ENCODE assay signal across 8 mouse cellular contexts in the genomic region with DNA sequence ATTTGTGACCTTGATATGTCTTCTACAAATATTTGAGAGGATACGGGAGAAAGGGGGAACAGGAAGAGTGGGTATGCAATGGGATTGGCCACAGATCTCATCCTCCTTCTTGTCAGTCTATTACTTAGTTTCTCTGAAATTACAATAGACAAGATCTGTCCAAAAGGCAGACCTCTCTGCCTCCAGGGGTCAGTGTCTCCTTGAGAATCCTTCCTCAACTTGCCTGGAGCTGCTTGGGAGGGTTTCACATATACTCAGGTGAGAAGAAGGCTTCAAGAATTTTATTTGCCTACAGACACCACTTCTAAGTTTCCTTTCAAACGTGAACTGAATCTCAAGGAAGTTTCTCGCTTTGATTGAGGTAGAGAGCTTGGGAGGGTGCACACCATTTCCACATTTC.
DNase-seq lines count a peak whose midpoint lies in the region; ATAC-seq and TF ChIP-seq lines count a peak whose summit lies in the region.
"Had no signal": no experiment of that assay in that cellular context is flagged by ENCODE, and none has a peak within 500 bp of the region (broad histone marks: within the 10 kb centered on the region; RNA-seq: fewer than 3 reads in every experiment).

No protein-coding gene starts in this region.

- no peak for ATAC-seq in intestine, postnatal 0 days
- ATAC-seq in intestine, embryonic 15.5 days: no peak
- ATAC-seq in embryonic facial prominence, embryonic 14.5 days (ENCODE audit: low read depth): no peak

- no peak overlapping the region for H3K4me2 ChIP-seq in intestine, postnatal 0 days (replicated peaks; ENCODE audit: low read depth)
- H3K4me2 ChIP-seq in intestine, embryonic 15.5 days (replicated peaks): no peak overlapping the region
- no peak overlapping the region for H3K4me2 ChIP-seq in embryonic facial prominence, embryonic 14.5 days (ENCODE audit: low read depth, low read length)
- H3K4me2 ChIP-seq: embryonic facial prominence, embryonic 12.5 days had no signal

- no peaks in the 10 kb centered on the region for H3K9me3 ChIP-seq in intestine, postnatal 0 days (ENCODE audit: control insufficient read depth)
- no peaks in the 10 kb centered on the region for H3K9me3 ChIP-seq in intestine, embryonic 15.5 days
- no peaks in the 10 kb centered on the region for H3K9me3 ChIP-seq in embryonic facial prominence, embryonic 14.5 days (ENCODE audit: control insufficient read depth, low read length)
- H3K9me3 ChIP-seq: embryonic facial prominence, embryonic 12.5 days had no signal

- H3K36me3 ChIP-seq in intestine, postnatal 0 days (ENCODE audit: control insufficient read depth, insufficient read depth): no peaks in the 10 kb centered on the region
- no peaks in the 10 kb centered on the region for H3K36me3 ChIP-seq in intestine, embryonic 15.5 days
- no peaks in the 10 kb centered on the region for H3K36me3 ChIP-seq in embryonic facial prominence, embryonic 14.5 days (ENCODE audit: control insufficient read depth, insufficient read depth, low read length)
- H3K36me3 ChIP-seq: embryonic facial prominence, embryonic 12.5 days had no signal

- no peaks in the 10 kb centered on the region for H3K27me3 ChIP-seq in intestine, postnatal 0 days (replicated peaks; ENCODE audit: control insufficient read depth, insufficient read depth, low read length)
- H3K27me3 ChIP-seq in intestine, embryonic 15.5 days (replicated peaks): no peaks in the 10 kb centered on the region
- H3K27me3 ChIP-seq in embryonic facial prominence, embryonic 14.5 days (replicated peaks; ENCODE audit: control insufficient read depth, insufficient read depth, low read length): no peaks in the 10 kb centered on the region
- H3K27me3 ChIP-seq: embryonic facial prominence, embryonic 12.5 days had no signal

- no peak overlapping the region for H3K9ac ChIP-seq in intestine, postnatal 0 days (ENCODE audit: low read depth, low read length)
- no peak overlapping the region for H3K9ac ChIP-seq in intestine, embryonic 15.5 days
- H3K9ac ChIP-seq in embryonic facial prominence, embryonic 14.5 days (ENCODE audit: low read depth, low read length): no peak overlapping the region
- H3K9ac ChIP-seq: embryonic facial prominence, embryonic 12.5 days had no signal

- H3K4me1 ChIP-seq in intestine, postnatal 0 days (replicated peaks; ENCODE audit: control insufficient read depth, insufficient read depth, low read length): no peaks in the 10 kb centered on the region
- H3K4me1 ChIP-seq in intestine, embryonic 15.5 days (replicated peaks): no peaks in the 10 kb centered on the region
- H3K4me1 ChIP-seq in embryonic facial prominence, embryonic 14.5 days (ENCODE audit: control insufficient read depth, insufficient read depth, low read length): no peaks in the 10 kb centered on the region
- H3K4me1 ChIP-seq: embryonic facial prominence, embryonic 12.5 days had no signal

- no peak overlapping the region for H3K4me3 ChIP-seq in intestine, postnatal 0 days (ENCODE audit: low read depth, low read length)
- H3K4me3 ChIP-seq in intestine, embryonic 15.5 days (replicated peaks): no peak overlapping the region
- H3K4me3 ChIP-seq in embryonic facial prominence, embryonic 14.5 days (ENCODE audit: low read depth, low read length): no peak overlapping the region
- H3K4me3 ChIP-seq: embryonic facial prominence, embryonic 12.5 days had no signal

- DNase-seq in urinary bladder, postnatal 14 days (ENCODE audit: low spot score): peak; percentile 10
- no peak for DNase-seq in urinary bladder, postnatal 10 days (ENCODE audit: low spot score)
- peak; percentile 33 for DNase-seq in embryonic facial prominence, embryonic 14.5 days (ENCODE audit: low spot score)
- no peak for DNase-seq in frontal cortex, postnatal 25 days (ENCODE audit: low spot score in 2 of 2)
- DNase-seq in frontal cortex, postnatal 14 days (ENCODE audit: low spot score in 2 of 2): no peak

- 43% methylated on average over 3 of the region's 3 CpGs for WGBS in intestine, postnatal 0 days
- 52% methylated on average over 3 of the region's 3 CpGs for WGBS in intestine, embryonic 15.5 days
- 45% methylated on average over 3 of the region's 3 CpGs for WGBS in embryonic facial prominence, embryonic 14.5 days

- TF ChIP-seq CTCF in intestine, postnatal 0 days (IDR thresholded peaks at IDR 0.05; ENCODE audit: low read depth): peak; percentile 65

- no peak overlapping the region for H3K27ac ChIP-seq in intestine, postnatal 0 days (ENCODE audit: low read depth, low read length)
- H3K27ac ChIP-seq in intestine, embryonic 15.5 days: no peak overlapping the region
- no peak overlapping the region for H3K27ac ChIP-seq in embryonic facial prominence, embryonic 14.5 days (replicated peaks; ENCODE audit: low read depth, low read length)
- H3K27ac ChIP-seq: embryonic facial prominence, embryonic 12.5 days had no signal

Comparison
In these comparisons a context has a peak if more than half of its experiments do, and no peak if none do; other contexts are left out.
1. DNase-seq: peak in urinary bladder, postnatal 14 days (single experiment) and embryonic facial prominence, embryonic 14.5 days (single experiment); none in urinary bladder, postnatal 10 days (single experiment), frontal cortex, postnatal 25 days (0 of 2) and frontal cortex, postnatal 14 days (0 of 2).